Mouse (Mus musculus) neural tube, embryonic 12.5 days (tissue): ENCODE measurements around the gene Acot13. TPM values are rescaled to one million over a fixed set of nuclear protein-coding genes. Genes with fewer than 3 reads are reported as not detected.

Experiments
- polyA plus RNA-seq: library from polyadenylated mRNA; unstranded; fragments of >200 nt; fragmentation: Nextera tagmentation; extraction: Ambion mirVana; gene quantifications from 2 replicates; pipeline ENCODE4 v1.2.1, GENCODE M21; 2016

Gene Acot13
- polyA plus RNA-seq, 1 experiment from 2014 or later, result 44.3 TPM

Other genes starting within 250 kb of the Acot13 start
- 14.8 and 16.5 TPM in 2 replicates for gene Ripor2, start 249.4 kb downstream of the Acot13 start, polyA plus RNA-seq
- not detected in 2 replicates for gene Armh2, start 90.3 kb downstream of the Acot13 start, polyA plus RNA-seq
- gene Gmnn, start 69.6 kb downstream of the Acot13 start, polyA plus RNA-seq, result 66.3 and 69.1 TPM in 2 replicates
- 21.4 and 24.1 TPM in 2 replicates for gene BC005537, start 29.9 kb downstream of the Acot13 start, polyA plus RNA-seq
- gene Tdp2, start 139 bp upstream of the Acot13 start, polyA plus RNA-seq, result 60.9 and 61.5 TPM in 2 replicates
- gene D130043K22Rik, start 13.6 kb upstream of the Acot13 start, polyA plus RNA-seq, result 1.9 and 2.4 TPM in 2 replicates
- 8.0 and 9.1 TPM in 2 replicates for gene Aldh5a1, start 106.1 kb upstream of the Acot13 start, polyA plus RNA-seq
- 0.76 and 0.87 TPM in 2 replicates for gene Gpld1, start 111.6 kb upstream of the Acot13 start, polyA plus RNA-seq
- 28.8 and 30.3 TPM in 2 replicates for gene Mrs2, start 188.8 kb upstream of the Acot13 start, polyA plus RNA-seq
- gene Dcdc2a, start 224.5 kb upstream of the Acot13 start, polyA plus RNA-seq, result 2.8 and 2.9 TPM in 2 replicates